Mouse (Mus musculus): ENCODE results near the gene D5Ertd579e. TPM values are rescaled to one million over a fixed set of nuclear protein-coding genes. Genes with fewer than 3 reads are reported as not detected.
A peak's percentile ranks its signal among the peaks of the same experiment; 100 is the strongest.

D5Ertd579e gene
- polyA plus RNA-seq, 1 experiment, result 56.7 TPM

- Histone ChIP-seq H3K4me3 (ENCODE audit: insufficient read depth, low read length) (no peak overlapping the region), H3K27ac (ENCODE audit: insufficient read depth, low read length) (no peak overlapping the region), H3K4me1 (ENCODE audit: control insufficient read depth, insufficient read depth, low read length) (peaks cover 11% of the 10 kb centered on the region)
- TF ChIP-seq POLR2A (IDR thresholded peaks at IDR 0.05; ENCODE audit: low read depth, low read length) (no peak), CTCF (IDR thresholded peaks at IDR 0.05; ENCODE audit: borderline replicate concordance, insufficient read depth, low read length) (no peak)
These were observed 138.9 kb downstream of the D5Ertd579e start for GRCm38 (mm10) chr5:36556906-36557305.

GRCm38 (mm10) chr5:36556289-36556688, 139.5 kb downstream of the D5Ertd579e start:
- H3K27ac ChIP-seq (ENCODE audit: insufficient read depth, low read length), result no peak overlapping the region
- peaks cover 11% of the 10 kb centered on the region for H3K4me1 ChIP-seq (ENCODE audit: control insufficient read depth, insufficient read depth, low read length)
- H3K4me3 ChIP-seq (ENCODE audit: insufficient read depth, low read length), result no peak overlapping the region
- TF ChIP-seq POLR2A (IDR thresholded peaks at IDR 0.05; ENCODE audit: low read depth, low read length), result no peak

- Histone ChIP-seq H3K27ac (ENCODE audit: insufficient read depth, low read length) (peak overlapping the region; percentile 84), H3K4me3 (ENCODE audit: insufficient read depth, low read length) (no peak overlapping the region), H3K4me1 (ENCODE audit: control insufficient read depth, insufficient read depth, low read length) (peaks cover 11% of the 10 kb centered on the region)
- TF ChIP-seq POLR2A (IDR thresholded peaks at IDR 0.05; ENCODE audit: low read depth, low read length), result no peak
These were observed 141.3 kb downstream of the D5Ertd579e start for GRCm38 (mm10) chr5:36554496-36554895.

- Histone ChIP-seq H3K4me3 (ENCODE audit: insufficient read depth, low read length) (no peak overlapping the region), H3K4me1 (ENCODE audit: control insufficient read depth, insufficient read depth, low read length) (peaks cover 11% of the 10 kb centered on the region), H3K27ac (ENCODE audit: insufficient read depth, low read length) (peak overlapping the region; percentile 84; the same call in 1 of the 2 replicates)
- TF ChIP-seq CTCF (IDR thresholded peaks at IDR 0.05; ENCODE audit: borderline replicate concordance, insufficient read depth, low read length) (no peak), POLR2A (IDR thresholded peaks at IDR 0.05; ENCODE audit: low read depth, low read length) (no peak)
These were observed 141.9 kb downstream of the D5Ertd579e start for GRCm38 (mm10) chr5:36553886-36554285.

- peaks cover 11% of the 10 kb centered on the region for H3K4me1 ChIP-seq (ENCODE audit: control insufficient read depth, insufficient read depth, low read length)
- no peak overlapping the region for H3K4me3 ChIP-seq (ENCODE audit: insufficient read depth, low read length)
- TF ChIP-seq CTCF (IDR thresholded peaks at IDR 0.05; ENCODE audit: borderline replicate concordance, insufficient read depth, low read length), result no peak
- TF ChIP-seq POLR2A (IDR thresholded peaks at IDR 0.05; ENCODE audit: low read depth, low read length), result no peak
- H3K27ac ChIP-seq (ENCODE audit: insufficient read depth, low read length), result no peak overlapping the region
These were observed 142.7 kb downstream of the D5Ertd579e start for GRCm38 (mm10) chr5:36553056-36553606.

GRCm38 (mm10) chr5:36552391-36552790, 143.4 kb downstream of the D5Ertd579e start:
- no peak overlapping the region for H3K27ac ChIP-seq (ENCODE audit: insufficient read depth, low read length)
- H3K4me3 ChIP-seq (ENCODE audit: insufficient read depth, low read length), result no peak overlapping the region
- TF ChIP-seq CTCF (IDR thresholded peaks at IDR 0.05; ENCODE audit: borderline replicate concordance, insufficient read depth, low read length) (no peak), POLR2A (IDR thresholded peaks at IDR 0.05; ENCODE audit: low read depth, low read length) (no peak)
- H3K4me1 ChIP-seq (ENCODE audit: control insufficient read depth, insufficient read depth, low read length), result peaks cover 11% of the 10 kb centered on the region

Other genes starting within 250 kb of the D5Ertd579e start
- 21.5 and 25.0 TPM in 2 replicates for gene Grpel1, start 231.0 kb downstream of the D5Ertd579e start, polyA plus RNA-seq (2011; ENCODE audit: insufficient read length, low read depth, missing spikeins)
- gene Tada2b, start 211.7 kb downstream of the D5Ertd579e start, polyA plus RNA-seq (2011; ENCODE audit: insufficient read length, low read depth, missing spikeins), result 15.4 and 17.0 TPM in 2 replicates
- 0.25 and 0.27 TPM in 2 replicates for gene Ccdc96, start 211.4 kb downstream of the D5Ertd579e start, polyA plus RNA-seq (2011; ENCODE audit: insufficient read length, low read depth, missing spikeins)
- 21.5 and 26.1 TPM in 2 replicates for gene Tbc1d14, start 102.7 kb downstream of the D5Ertd579e start, polyA plus RNA-seq (2011; ENCODE audit: insufficient read length, low read depth, missing spikeins)
- 9.3 and 11.4 TPM in 2 replicates for gene Bloc1s4, start 52.6 kb upstream of the D5Ertd579e start, polyA plus RNA-seq (2011; ENCODE audit: insufficient read length, low read depth, missing spikeins)
- 316 and 394 TPM in 2 replicates for gene Mrfap1, start 100.7 kb upstream of the D5Ertd579e start, polyA plus RNA-seq (2011; ENCODE audit: insufficient read length, low read depth, missing spikeins)
- gene Man2b2, start 134.6 kb upstream of the D5Ertd579e start, polyA plus RNA-seq (2011; ENCODE audit: insufficient read length, low read depth, missing spikeins), result 49.5 and 52.8 TPM in 2 replicates
- gene Ppp2r2c, start 172.5 kb upstream of the D5Ertd579e start, polyA plus RNA-seq (2011; ENCODE audit: insufficient read length, low read depth, missing spikeins), result 0.65 TPM in 1 of 2 replicates, not detected in the other